Mouse (Mus musculus) midbrain, embryonic 14.5 days (tissue): ENCODE data around the gene Ostn. TPM values are rescaled to one million over a fixed set of nuclear protein-coding genes. Genes with fewer than 3 reads are reported as not detected.

Experiments
- ATAC-seq: fragments of 200-750 bp; cut with Nextera tagmentation; 2 replicates; pipeline ENCODE4 v1.8.0; 2017; ENCODE audit warnings: moderate number of reproducible peaks, moderate library complexity; ENCODE audit not compliant: low FRiP score, low TSS enrichment
- DNase-seq: peaks from one replicate; pipeline ENCODE4 v3.0.0-alpha.2; 2015
- H3K27ac ChIP-seq: fragments of 300-500 bp; sonication (generic); replicated peaks from 2 replicates; pipeline ENCODE4 v1.5.1; 2014; ENCODE audit warnings: mild to moderate bottlenecking, low read depth, low read length, moderate library complexity
- H3K27me3 ChIP-seq: fragments of 300-500 bp; sonication (generic); 2 replicates; pipeline ENCODE4 v1.6.1; 2014; ENCODE audit warnings: low read length, control low read depth, mixed read lengths; ENCODE audit not compliant: control insufficient read depth, insufficient read depth
- H3K36me3 ChIP-seq: fragments of 300-500 bp; sonication (generic); 2 replicates; pipeline ENCODE4 v1.6.1; 2014; ENCODE audit warnings: low read length, control low read depth; ENCODE audit not compliant: control insufficient read depth, insufficient read depth
- H3K4me1 ChIP-seq: fragments of 300-500 bp; sonication (generic); 2 replicates; pipeline ENCODE4 v1.6.1; 2014; ENCODE audit warnings: mild to moderate bottlenecking, antibody characterized with exemption, low read length, control low read depth; ENCODE audit not compliant: control insufficient read depth, insufficient read depth
- H3K4me2 ChIP-seq: fragments of 300-500 bp; sonication (generic); 2 replicates; pipeline ENCODE4 v1.6.1; 2014; ENCODE audit warnings: mild to moderate bottlenecking, low read length, moderate library complexity
- H3K4me3 ChIP-seq: fragments of 300-500 bp; sonication (generic); replicated peaks from 2 replicates; pipeline ENCODE4 v1.5.1; 2014; ENCODE audit warnings: low read depth, low read length
- H3K9ac ChIP-seq: fragments of 300-500 bp; sonication (generic); replicated peaks from 2 replicates; pipeline ENCODE4 v1.6.1; 2014; ENCODE audit warnings: mild to moderate bottlenecking, low read length, moderate library complexity
- H3K9me3 ChIP-seq: fragments of 300-500 bp; sonication (generic); 2 replicates; pipeline ENCODE4 v1.6.1; 2016; ENCODE audit warnings: low read length, control low read depth, mixed read lengths; ENCODE audit not compliant: control insufficient read depth
- WGBS: fragments of 180-500 bp; shearing (Covaris S2); extraction: QIAGEN DNeasy Blood & Tissue Kit; methylation state at CpG from one replicate; pipeline ENCODE4 v1.1.7; 2014; 5-methylcytosine and 5-hydroxymethylcytosine counted together
- polyA plus RNA-seq: library from polyadenylated mRNA; unstranded; fragments of >200 nt; fragmentation: Nextera tagmentation; extraction: Ambion mirVana; gene quantifications from 2 replicates; pipeline ENCODE4 v1.2.1, GENCODE M21; 2014

Ostn gene
- polyA plus RNA-seq, 1 experiment from 2014 or later: not detected

DNA sequence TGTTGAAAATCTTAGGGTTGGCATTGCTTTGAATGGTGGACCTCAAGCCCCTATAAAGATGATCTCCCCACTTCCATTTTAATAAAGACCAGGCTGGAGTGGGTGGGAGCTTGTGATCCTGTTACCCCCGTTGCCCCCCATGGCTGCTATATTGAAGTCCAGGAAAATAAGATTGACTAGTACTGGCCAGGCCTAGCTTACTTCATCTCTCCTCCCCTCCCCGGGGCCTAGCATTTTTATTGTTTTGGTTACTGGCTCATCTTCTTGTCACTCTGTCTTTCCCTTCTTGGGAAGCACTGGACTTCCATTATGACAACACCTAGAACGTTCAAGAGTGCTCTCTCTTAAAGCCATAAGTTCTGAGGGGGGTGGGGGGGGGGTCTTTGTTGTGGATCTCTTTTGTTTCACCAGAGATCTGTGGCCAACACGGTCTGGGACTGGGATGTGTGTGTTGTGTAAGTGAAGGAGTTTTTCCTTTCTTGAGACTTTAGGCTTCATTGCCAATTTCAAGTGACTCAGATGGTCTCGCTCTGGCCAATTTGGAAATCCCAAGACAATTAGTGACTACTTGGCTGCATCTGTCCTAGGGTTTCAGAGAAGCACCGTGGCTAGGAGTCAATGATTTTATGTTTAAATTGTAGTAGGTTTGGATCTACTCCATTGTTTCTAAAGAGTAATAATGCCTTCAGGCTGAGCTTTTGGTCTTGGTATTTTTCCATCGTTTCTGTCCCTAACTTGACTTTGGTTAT lies 82.4 kb downstream of the Ostn start:
- Histone ChIP-seq H3K9ac (peak overlapping the region; percentile 98), H3K4me3 (peak overlapping the region; percentile 93), H3K9me3 (no peaks in the 10 kb centered on the region), H3K27ac (peak overlapping the region; percentile 98), H3K4me1 (peaks cover 30% of the 10 kb centered on the region), H3K27me3 (no peaks in the 10 kb centered on the region), H3K4me2 (peak overlapping the region; percentile 80), H3K36me3 (no peaks in the 10 kb centered on the region)
- DNase-seq: peak; percentile 56
- peak; percentile 13; the same call in 1 of the 2 replicates for ATAC-seq
- WGBS: 20% methylated on average over 7 of the region's 7 CpGs

DNA sequence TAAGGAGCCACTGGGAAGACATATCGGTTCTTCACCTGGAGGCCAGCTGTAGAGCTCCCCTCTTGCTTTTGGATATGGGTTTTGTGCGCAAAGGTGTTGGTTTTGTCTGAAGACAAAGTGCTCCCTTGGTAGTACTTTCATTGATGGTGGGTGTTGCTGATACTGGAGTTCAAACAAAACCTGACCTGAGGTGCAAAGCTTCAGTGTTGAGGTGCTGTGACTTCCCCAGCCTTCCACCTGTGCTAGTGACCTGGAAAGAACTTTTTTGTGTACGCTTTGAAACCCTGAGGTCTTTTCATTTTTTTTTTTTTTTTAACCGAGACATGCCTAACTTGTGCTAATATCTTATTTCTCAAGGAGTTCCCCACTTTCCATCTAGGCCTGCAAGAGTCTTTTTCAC lies 83.0 kb downstream of the Ostn start:
- Histone ChIP-seq H3K9me3 (no peaks in the 10 kb centered on the region), H3K9ac (peak overlapping the region; percentile 98; the same call in 1 of the 2 replicates), H3K4me2 (peak overlapping the region; percentile 80), H3K27me3 (no peaks in the 10 kb centered on the region), H3K4me1 (peaks cover 30% of the 10 kb centered on the region), H3K36me3 (no peaks in the 10 kb centered on the region), H3K27ac (no peak overlapping the region), H3K4me3 (peak overlapping the region; percentile 93)
- 93% methylated on average over 4 of the region's 4 CpGs for WGBS
- DNase-seq (peak; percentile 5), ATAC-seq (no peak)

DNA sequence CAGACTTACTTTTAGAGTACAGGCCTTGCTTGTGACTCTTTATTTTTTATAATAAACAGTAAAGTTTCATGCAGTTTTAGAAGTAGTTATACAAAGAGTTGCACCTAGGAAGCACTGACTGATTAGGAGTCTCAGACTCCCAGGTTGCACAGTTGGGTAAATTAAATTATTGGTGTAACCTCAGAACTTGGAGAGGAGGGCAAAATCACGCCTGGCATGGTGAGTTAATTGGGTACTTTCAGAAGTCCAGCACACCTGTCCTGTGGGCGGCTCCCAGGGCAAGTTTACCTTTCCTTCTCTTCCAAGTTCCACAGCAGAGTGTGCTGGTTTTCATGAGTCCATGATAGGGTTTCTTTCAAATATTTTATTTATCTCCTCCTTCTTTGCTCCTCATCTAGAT lies 84.6 kb downstream of the Ostn start:
- DNase-seq: no peak
- Histone ChIP-seq H3K4me3 (no peak overlapping the region), H3K4me2 (no peak overlapping the region), H3K9me3 (0 out of 2 replicates have a peak, but pooled peaks cover 5% of the 10 kb centered on the region), H3K9ac (no peak overlapping the region), H3K27ac (no peak overlapping the region), H3K4me1 (peaks cover 30% of the 10 kb centered on the region), H3K36me3 (no peaks in the 10 kb centered on the region), H3K27me3 (no peaks in the 10 kb centered on the region)
- 91% methylated on average over 2 of the region's 2 CpGs for WGBS
- ATAC-seq: no peak

DNA sequence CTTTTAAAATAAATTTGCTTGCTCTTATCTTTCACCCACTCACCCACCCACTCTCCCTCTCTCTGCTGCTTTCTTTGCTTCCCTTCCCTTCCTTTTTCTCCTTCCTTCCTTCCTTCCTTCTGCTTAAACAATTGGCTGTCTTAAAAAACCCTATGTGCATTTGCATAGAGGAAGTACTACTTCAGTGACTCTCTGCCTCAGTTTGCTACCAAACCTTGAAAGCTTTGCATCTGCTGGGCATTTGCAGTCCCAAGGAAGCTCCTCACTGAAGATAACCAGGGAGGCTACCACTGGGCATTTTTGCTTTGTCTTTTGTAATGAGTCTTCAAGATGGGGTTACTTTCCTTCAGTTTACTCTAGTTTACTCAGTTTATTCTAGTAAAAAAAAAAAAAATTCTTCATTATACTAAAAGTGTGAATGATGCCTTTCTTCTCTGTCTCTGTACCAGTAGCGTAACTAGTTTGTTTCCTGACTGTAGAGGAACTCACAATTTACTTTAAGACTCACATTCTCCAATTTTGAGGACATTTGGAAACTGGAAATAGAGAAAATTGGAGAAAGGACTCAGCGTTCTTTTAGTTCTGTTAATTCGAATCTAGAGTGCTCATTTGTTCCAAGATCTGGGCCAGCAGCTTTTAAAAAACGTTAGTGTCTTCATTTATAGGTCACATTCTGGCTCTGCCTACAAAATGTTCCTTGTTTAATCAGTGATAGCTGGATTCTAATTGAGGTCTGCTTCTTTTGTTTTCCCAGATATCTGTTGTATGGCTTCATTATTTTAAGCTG lies 88.2 kb downstream of the Ostn start:
- ATAC-seq (no peak), DNase-seq (no peak)
- no peak overlapping the region for H3K27ac ChIP-seq
- H3K4me1 ChIP-seq: peaks cover 19% of the 10 kb centered on the region
- no peak overlapping the region for H3K9ac ChIP-seq
- no peak overlapping the region for H3K4me2 ChIP-seq
- 0 out of 2 replicates have a peak, but pooled peaks cover 5% of the 10 kb centered on the region for H3K9me3 ChIP-seq
- 95% methylated on average over 4 of the region's 4 CpGs for WGBS
- no peaks in the 10 kb centered on the region for H3K27me3 ChIP-seq
- H3K36me3 ChIP-seq: no peaks in the 10 kb centered on the region
- no peak overlapping the region for H3K4me3 ChIP-seq

DNA sequence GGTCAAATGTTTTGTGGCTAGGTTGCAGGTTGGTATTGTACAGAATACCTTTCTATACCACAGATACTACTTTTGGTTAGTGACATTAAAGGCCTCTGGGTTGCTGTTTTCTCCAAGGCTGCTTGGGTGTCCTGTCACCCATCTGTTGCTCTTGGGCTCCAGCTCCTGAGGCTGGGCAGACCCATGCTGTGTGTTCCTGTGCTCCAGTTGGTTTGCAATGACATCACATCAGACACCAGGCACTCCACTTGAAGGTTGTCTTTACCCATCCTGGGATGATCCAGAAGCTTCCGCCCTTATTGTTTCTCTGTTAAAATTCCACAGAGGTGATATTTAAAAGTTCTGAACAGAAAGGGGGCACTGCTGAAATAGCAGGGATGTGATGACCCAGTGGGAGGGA lies 89.7 kb downstream of the Ostn start:
- Histone ChIP-seq H3K4me3 (no peak overlapping the region), H3K4me1 (peaks cover 4% of the 10 kb centered on the region; the same call in 1 of the 2 replicates), H3K9ac (no peak overlapping the region), H3K27me3 (no peaks in the 10 kb centered on the region), H3K27ac (no peak overlapping the region), H3K36me3 (no peaks in the 10 kb centered on the region), H3K9me3 (0 out of 2 replicates have a peak, but pooled peaks cover 5% of the 10 kb centered on the region), H3K4me2 (no peak overlapping the region)
- 96% methylated on average over 1 of the region's 1 CpGs for WGBS
- ATAC-seq (no peak), DNase-seq (no peak)

DNA sequence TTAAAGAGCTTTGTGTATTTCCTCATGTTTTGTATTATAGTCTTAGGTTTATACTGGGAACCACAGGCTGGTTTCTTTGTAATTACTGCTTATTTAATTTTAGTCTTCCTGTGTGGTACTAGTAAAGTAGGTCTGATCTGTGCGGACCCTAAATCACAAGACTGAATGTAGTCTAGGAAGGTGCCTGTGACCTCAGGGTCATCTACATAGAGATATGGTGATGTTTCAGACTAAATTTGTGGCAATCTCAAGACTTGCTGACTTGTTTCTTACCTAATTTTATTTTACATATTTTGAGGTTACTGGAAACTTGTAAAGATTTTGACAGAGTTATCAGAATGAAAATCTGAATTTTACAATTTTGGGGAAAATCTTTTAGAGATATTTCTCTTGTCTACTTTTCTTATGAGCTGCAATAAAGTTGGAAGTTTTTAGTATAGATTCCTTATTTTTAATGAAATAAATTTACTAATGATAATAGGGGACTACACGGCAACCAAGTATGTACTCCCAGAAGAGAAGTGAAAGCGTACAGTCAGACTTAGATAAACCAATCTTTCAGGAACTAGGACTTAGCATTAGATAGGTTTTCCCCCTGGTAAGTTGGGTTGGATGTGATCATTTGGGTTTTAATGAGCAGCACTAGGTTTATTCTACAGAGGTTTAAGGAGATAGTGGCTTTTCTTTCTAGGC lies 91.9 kb downstream of the Ostn start:
- no peak for DNase-seq
- Histone ChIP-seq H3K4me3 (no peak overlapping the region), H3K27me3 (no peaks in the 10 kb centered on the region), H3K9me3 (0 out of 2 replicates have a peak, but pooled peaks cover 5% of the 10 kb centered on the region), H3K4me2 (no peak overlapping the region), H3K36me3 (no peaks in the 10 kb centered on the region), H3K27ac (no peak overlapping the region), H3K4me1 (no peaks in the 10 kb centered on the region), H3K9ac (no peak overlapping the region)
- WGBS: 94% methylated on average over 3 of the region's 3 CpGs
- ATAC-seq: no peak

DNA sequence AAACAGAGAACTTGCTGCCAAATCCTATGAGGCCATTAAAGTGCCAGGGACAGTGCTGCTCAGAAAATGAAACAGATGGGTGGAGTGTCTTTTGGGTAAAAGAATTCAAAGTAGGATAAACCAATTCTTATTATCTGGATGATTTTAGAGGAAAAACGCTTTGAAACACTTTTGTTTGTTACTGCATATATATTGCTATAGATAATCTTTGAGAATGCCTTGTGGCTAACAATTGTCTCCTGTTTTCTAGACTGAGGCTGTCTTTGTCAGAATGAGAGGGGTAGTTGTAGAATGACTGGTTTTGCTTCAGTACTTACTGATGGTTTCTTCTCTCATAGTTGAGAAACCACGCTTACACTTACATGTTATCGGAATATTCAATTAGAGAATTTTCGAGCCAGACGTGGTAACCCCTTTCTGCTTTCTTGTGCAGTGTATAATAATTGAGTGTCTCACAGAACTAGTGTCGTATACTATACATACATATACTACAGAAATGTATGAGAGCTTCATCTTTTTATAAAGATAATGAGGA lies 92.5 kb downstream of the Ostn start:
- Histone ChIP-seq H3K4me2 (no peak overlapping the region), H3K9ac (no peak overlapping the region), H3K36me3 (no peaks in the 10 kb centered on the region), H3K4me1 (no peaks in the 10 kb centered on the region), H3K4me3 (no peak overlapping the region), H3K27ac (no peak overlapping the region), H3K9me3 (0 out of 2 replicates have a peak, but pooled peaks cover 5% of the 10 kb centered on the region), H3K27me3 (no peaks in the 10 kb centered on the region)
- ATAC-seq: no peak
- 93% methylated on average over 6 of the region's 6 CpGs for whole genome bisulfite sequencing
- DNase-seq: no peak
